Mouse (Mus musculus) testis, adult 2 months (tissue): ENCODE results near the gene Stag1. TPM values are rescaled to one million over a fixed set of nuclear protein-coding genes. Genes with fewer than 3 reads are reported as not detected.

ENCODE experiments used
- H3K27ac ChIP-seq: fragments of 200-500 bp; 2 replicates; pipeline ENCODE4 v1.5.1; 2012; ENCODE audit warnings: low read depth, low read length; ENCODE audit not compliant: control insufficient read depth, insufficient read depth
- H3K27me3 ChIP-seq: fragments of 200-500 bp; 2 replicates; pipeline ENCODE4 v1.6.1; 2012; ENCODE audit warnings: mild to moderate bottlenecking, low read length, moderate library complexity; ENCODE audit not compliant: control insufficient read depth, insufficient read depth
- H3K36me3 ChIP-seq: fragments of 200-500 bp; 2 replicates; pipeline ENCODE4 v1.6.1; 2012; ENCODE audit warnings: mild to moderate bottlenecking, low read length; ENCODE audit not compliant: control insufficient read depth, insufficient read depth
- H3K4me1 ChIP-seq: fragments of 200-500 bp; 2 replicates; pipeline ENCODE4 v1.6.1; 2012; ENCODE audit warnings: low read length; ENCODE audit not compliant: control insufficient read depth, insufficient read depth
- H3K4me3 ChIP-seq: fragments of 200-500 bp; 2 replicates; pipeline ENCODE4 v1.5.1; 2012; ENCODE audit warnings: low read depth, mild to moderate bottlenecking, low read length, moderate library complexity, mixed read lengths; ENCODE audit not compliant: control insufficient read depth
- CTCF ChIP-seq: fragments of 200-500 bp; IDR thresholded peaks from 2 replicates; pipeline ENCODE4 v1.5.1; 2012; ENCODE audit warnings: low read depth, mild to moderate bottlenecking, inconsistent platforms, low read length, moderate library complexity; ENCODE audit not compliant: control insufficient read depth, insufficient read depth, insufficient replicate concordance
- POLR2A ChIP-seq: fragments of 200-500 bp; IDR thresholded peaks from 2 replicates; pipeline ENCODE4 v1.6.1; 2012; ENCODE audit warnings: low read depth, mild to moderate bottlenecking, inconsistent platforms, low read length, moderate library complexity; ENCODE audit not compliant: control insufficient read depth
- polyA plus RNA-seq: library from polyadenylated mRNA; depleted of rRNA; stranded (reverse); fragments of >200 nt; gene quantifications from 2 replicates; pipeline ENCODE4 v1.2.3, GENCODE M21; 2012

The Stag1 gene
- polyA plus RNA-seq, 1 experiment: 7.0 TPM

GRCm38 (mm10) chr9:100978666-100979065 is 381.1 kb downstream of the Stag1 start:
- H3K4me1 ChIP-seq: no peaks in the 10 kb centered on the region
- no peak overlapping the region for H3K27ac ChIP-seq
- H3K4me3 ChIP-seq: no peak overlapping the region
- no peaks in the 10 kb centered on the region for H3K36me3 ChIP-seq
- TF ChIP-seq CTCF: no peak
- TF ChIP-seq POLR2A: no peak
- no peaks in the 10 kb centered on the region for H3K27me3 ChIP-seq

DNA sequence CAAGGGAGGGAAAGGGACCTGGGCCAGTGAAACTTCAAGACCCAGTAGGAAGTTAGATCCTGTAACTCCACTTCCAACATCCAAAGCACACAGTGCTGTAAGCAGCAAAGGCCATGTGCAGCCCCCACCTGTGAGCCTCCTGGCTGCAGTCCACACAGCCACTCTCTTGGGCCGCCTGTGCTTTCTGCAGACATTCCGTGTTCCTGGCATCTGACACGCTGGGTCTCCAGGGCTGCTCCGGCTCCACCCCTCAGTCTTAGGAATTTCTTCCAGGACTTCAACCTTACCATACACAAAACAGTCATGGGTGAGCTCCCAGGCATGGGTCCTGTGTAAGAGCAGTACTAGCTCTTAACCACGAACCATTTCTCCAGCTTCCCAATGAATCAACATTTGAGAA is 381.7 kb downstream of the Stag1 start:
- H3K27ac ChIP-seq: no peak overlapping the region
- H3K27me3 ChIP-seq: no peaks in the 10 kb centered on the region
- TF ChIP-seq POLR2A: no peak
- no peak for TF ChIP-seq CTCF
- H3K4me1 ChIP-seq: peaks cover under 1% of the 10 kb centered on the region; the same call in 1 of the 2 replicates
- no peak overlapping the region for H3K4me3 ChIP-seq
- H3K36me3 ChIP-seq: no peaks in the 10 kb centered on the region

DNA sequence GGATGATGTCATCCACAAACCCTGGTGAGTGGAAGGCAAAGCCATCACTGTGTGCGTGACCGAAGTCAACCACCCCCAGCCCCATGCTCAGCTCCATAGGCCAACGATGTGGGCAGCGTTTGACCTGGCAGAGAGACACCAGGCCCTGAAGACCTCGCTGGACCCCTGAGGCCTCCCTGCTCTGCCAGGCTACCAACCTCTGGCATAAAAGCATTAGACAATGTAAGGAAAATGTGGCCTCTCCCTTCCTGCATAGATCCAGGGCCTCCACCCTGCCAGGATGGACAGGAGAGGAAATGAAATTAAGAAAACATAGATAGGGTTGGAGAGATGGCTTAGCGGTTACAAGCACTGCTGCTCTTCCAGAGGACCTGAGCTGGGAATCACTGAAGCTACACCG is 385.2 kb downstream of the Stag1 start:
- peaks cover 6% of the 10 kb centered on the region for H3K4me1 ChIP-seq
- no peak overlapping the region for H3K4me3 ChIP-seq
- H3K27me3 ChIP-seq: no peaks in the 10 kb centered on the region
- TF ChIP-seq POLR2A (no peak), CTCF (no peak)
- H3K36me3 ChIP-seq: no peaks in the 10 kb centered on the region
- no peak overlapping the region for H3K27ac ChIP-seq

- Histone ChIP-seq H3K27ac (no peak overlapping the region), H3K36me3 (no peaks in the 10 kb centered on the region), H3K27me3 (no peaks in the 10 kb centered on the region), H3K4me3 (peak overlapping the region; percentile 63), H3K4me1 (peaks cover 6% of the 10 kb centered on the region)
- no peak for TF ChIP-seq POLR2A
- no peak for TF ChIP-seq CTCF
These were observed 387.0 kb downstream of the Stag1 start for GRCm38 (mm10) chr9:100984381-100985310.

- TF ChIP-seq POLR2A: no peak
- no peak for TF ChIP-seq CTCF
- Histone ChIP-seq H3K27ac (no peak overlapping the region), H3K36me3 (no peaks in the 10 kb centered on the region), H3K4me3 (no peak overlapping the region), H3K4me1 (peaks cover 6% of the 10 kb centered on the region), H3K27me3 (no peaks in the 10 kb centered on the region)
These were observed 389.4 kb downstream of the Stag1 start for GRCm38 (mm10) chr9:100987006-100987405.

DNA sequence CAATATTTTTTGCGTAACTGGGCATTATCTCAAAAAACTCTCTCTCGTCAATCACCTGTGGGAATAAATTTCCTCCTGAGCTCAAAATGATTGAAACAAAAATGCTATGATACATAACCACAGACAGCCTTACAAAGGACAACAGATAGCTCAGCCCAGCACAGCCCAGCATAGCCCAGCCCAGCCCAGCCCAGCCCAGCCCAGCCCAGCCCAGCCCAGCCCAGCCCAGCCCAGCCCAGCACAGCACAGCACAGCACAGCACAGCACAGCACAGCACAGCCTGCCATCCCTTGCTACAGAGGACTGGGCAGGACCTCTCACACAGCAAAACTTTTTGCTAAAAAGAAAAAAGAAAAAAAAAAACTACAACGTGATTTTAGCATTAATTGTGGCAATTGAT is 390.3 kb downstream of the Stag1 start:
- peaks cover 6% of the 10 kb centered on the region for H3K4me1 ChIP-seq
- TF ChIP-seq POLR2A (no peak), CTCF (no peak)
- no peak overlapping the region for H3K27ac ChIP-seq
- no peaks in the 10 kb centered on the region for H3K27me3 ChIP-seq
- no peak overlapping the region for H3K4me3 ChIP-seq
- H3K36me3 ChIP-seq: no peaks in the 10 kb centered on the region

- Histone ChIP-seq H3K36me3 (no peaks in the 10 kb centered on the region), H3K4me3 (no peak overlapping the region), H3K4me1 (no peaks in the 10 kb centered on the region; the same call in 1 of the 2 replicates), H3K27ac (no peak overlapping the region), H3K27me3 (no peaks in the 10 kb centered on the region)
- TF ChIP-seq CTCF: no peak
- TF ChIP-seq POLR2A: no peak
These were observed 393.0 kb downstream of the Stag1 start for GRCm38 (mm10) chr9:100990609-100991008.
